Mouse (Mus musculus) thymus, adult 2 months (tissue): ENCODE measurements around the gene Trpm8.

ENCODE experiments used
- CTCF ChIP-seq: fragments of 200-500 bp; IDR thresholded peaks from 2 replicates; pipeline ENCODE4 v1.5.1; 2012; ENCODE audit warnings: mild to moderate bottlenecking, control low read depth, low read length, moderate library complexity, borderline replicate concordance; ENCODE audit not compliant: control insufficient read depth, poor library complexity, insufficient read depth; ENCODE audit errors: extremely low read depth
- POLR2A ChIP-seq: fragments of 200-500 bp; IDR thresholded peaks from 2 replicates; pipeline ENCODE4 v1.6.1; 2012; ENCODE audit warnings: mild to moderate bottlenecking, low read length, control low read depth, moderate library complexity; ENCODE audit not compliant: control insufficient read depth, poor library complexity, insufficient read depth; ENCODE audit errors: extremely low read depth

DNA sequence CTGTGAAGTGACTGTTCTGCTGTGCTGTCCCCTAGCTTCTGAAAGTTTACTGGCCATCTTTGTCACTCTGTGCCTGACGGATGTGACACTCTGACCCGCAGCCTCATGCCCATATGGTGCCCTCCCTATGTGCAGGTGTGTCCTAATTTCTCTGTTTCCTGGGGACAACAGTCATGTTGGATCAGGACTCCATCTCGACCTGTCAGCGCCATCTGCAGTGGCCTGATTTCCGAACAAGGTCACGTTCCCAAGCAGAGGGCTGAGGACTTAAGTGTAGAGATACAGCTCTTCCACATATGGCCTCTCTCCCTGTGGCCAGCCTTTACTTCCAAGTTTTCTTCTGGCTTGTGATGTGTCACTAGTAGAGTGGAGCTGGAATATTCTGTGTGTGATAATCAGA lies 79.2 kb downstream of the Trpm8 start:
- no peak for TF ChIP-seq CTCF
- no peak for TF ChIP-seq POLR2A
